Mouse (Mus musculus) bone marrow macrophage, adult 2 months (primary cell): ENCODE data around the gene Olfr1356. TPM values are rescaled to one million over a fixed set of nuclear protein-coding genes. Genes with fewer than 3 reads are reported as not detected.
"Not testable (repeated sequence)": the region's sequence is repeated elsewhere in the genome, so short reads cannot be mapped to it uniquely, and the experiment has no call there.

Experiments used
- H3K27ac ChIP-seq: 2 replicates; pipeline ENCODE4 v1.5.1; 2012; ENCODE audit warnings: low read depth, low read length; ENCODE audit not compliant: insufficient read depth
- H3K4me1 ChIP-seq: 2 replicates; pipeline ENCODE4 v1.6.1; 2012; ENCODE audit warnings: low read length; ENCODE audit not compliant: control insufficient read depth, insufficient read depth
- H3K4me3 ChIP-seq: 2 replicates; pipeline ENCODE4 v1.5.1; 2012; ENCODE audit warnings: mild to moderate bottlenecking, low read length, moderate library complexity; ENCODE audit not compliant: insufficient read depth
- CTCF ChIP-seq: IDR thresholded peaks from 2 replicates; pipeline ENCODE4 v1.5.1; 2012; ENCODE audit warnings: low read depth, mild to moderate bottlenecking, low read length, moderate library complexity
- POLR2A ChIP-seq: IDR thresholded peaks from 2 replicates; pipeline ENCODE4 v1.6.1; 2012; ENCODE audit warnings: mild to moderate bottlenecking, low read depth, low read length, borderline replicate concordance
- polyA plus RNA-seq: library from polyadenylated mRNA; stranded (reverse); fragments of >200 nt; gene quantifications from 2 replicates; pipeline ENCODE4 v1.2.4, GENCODE M21; 2012; ENCODE audit not compliant: missing spikeins, insufficient read depth, insufficient read length

Gene Olfr1356
- polyA plus RNA-seq, result not detected in 2 replicates

GRCm38 (mm10) chr10:78852066-78852465 is at the start of gene Olfr1356:
Gene Olfr1356, minus strand, starts transcription at chr10:78852166.
- Histone ChIP-seq H3K4me1 (no peaks in the 10 kb centered on the region), H3K27ac (no peak within 1 kb of the TSS), H3K4me3 (no peak within 1 kb of the TSS)
- TF ChIP-seq POLR2A (no peak), CTCF (no peak)

- H3K4me1 ChIP-seq, result no peaks in the 10 kb centered on the region
- H3K27ac ChIP-seq, result no peak within 1 kb of the TSS
- H3K4me3 ChIP-seq, result no peak within 1 kb of the TSS
- TF ChIP-seq CTCF (no peak), POLR2A (no peak)
Measured at GRCm38 (mm10) chr10:78875240-78875639, 23.3 kb upstream of the Olfr1356 start, which contains the start of gene Olfr1355. Gene Olfr1355, plus strand, starts transcription at chr10:78875540.

GRCm38 (mm10) chr10:78840456-78840855 is 11.5 kb downstream of the Olfr1356 start:
- not testable (repeated sequence) for H3K27ac ChIP-seq, H3K4me3 ChIP-seq, H3K4me1 ChIP-seq

GRCm38 (mm10) chr10:78812358-78813060 is 39.5 kb downstream of the Olfr1356 start:
- H3K4me1 ChIP-seq, result no peaks in the 10 kb centered on the region
- H3K27ac ChIP-seq, result no peak overlapping the region
- TF ChIP-seq CTCF (no peak), POLR2A (no peak)
- no peak overlapping the region for H3K4me3 ChIP-seq

GRCm38 (mm10) chr10:78801449-78801848 is 50.5 kb downstream of the Olfr1356 start:
- no peak for TF ChIP-seq CTCF
- TF ChIP-seq POLR2A, result no peak
- Histone ChIP-seq H3K27ac (no peak overlapping the region), H3K4me3 (no peak overlapping the region), H3K4me1 (no peaks in the 10 kb centered on the region)

Other genes with a start within 250 kb of the Olfr1356 start
- not detected in 2 replicates for gene Olfr1357, start 234.1 kb downstream of the Olfr1356 start, polyA plus RNA-seq
- gene Casp14, start 133.9 kb downstream of the Olfr1356 start, polyA plus RNA-seq, result not detected in 2 replicates
- gene Ccdc105, start 99.1 kb downstream of the Olfr1356 start, polyA plus RNA-seq, result not detected in 2 replicates
- gene Slc1a6, start 71.7 kb downstream of the Olfr1356 start, polyA plus RNA-seq, result not detected in 2 replicates
- not detected in 2 replicates for gene Olfr1355, start 23.4 kb upstream of the Olfr1356 start, polyA plus RNA-seq
- not detected in 2 replicates for gene Olfr1354, start 61.0 kb upstream of the Olfr1356 start, polyA plus RNA-seq
- not detected in 2 replicates for gene Olfr8, start 98.5 kb upstream of the Olfr1356 start, polyA plus RNA-seq
- gene Olfr1353, start 111.1 kb upstream of the Olfr1356 start, polyA plus RNA-seq, result not detected in 2 replicates
- not detected in 2 replicates for gene Olfr1352, start 128.9 kb upstream of the Olfr1356 start, polyA plus RNA-seq
- gene Olfr1351, start 160.3 kb upstream of the Olfr1356 start, polyA plus RNA-seq, result 0.29 TPM in 1 of 2 replicates, not detected in the other
- gene Olfr57, start 176.6 kb upstream of the Olfr1356 start, polyA plus RNA-seq, result not detected in 2 replicates
- 7.9 and 9.7 TPM in 2 replicates for gene 2610008E11Rik, start 245.4 kb upstream of the Olfr1356 start, polyA plus RNA-seq